Mouse (Mus musculus): ENCODE measurements at regions not wholly inside any gene's neighbourhood (a gene's known extent, or its start where the extent isn't known, plus 50 kb on each side); places are given as distances from the start of the nearest gene placed in this dataset.

DNA sequence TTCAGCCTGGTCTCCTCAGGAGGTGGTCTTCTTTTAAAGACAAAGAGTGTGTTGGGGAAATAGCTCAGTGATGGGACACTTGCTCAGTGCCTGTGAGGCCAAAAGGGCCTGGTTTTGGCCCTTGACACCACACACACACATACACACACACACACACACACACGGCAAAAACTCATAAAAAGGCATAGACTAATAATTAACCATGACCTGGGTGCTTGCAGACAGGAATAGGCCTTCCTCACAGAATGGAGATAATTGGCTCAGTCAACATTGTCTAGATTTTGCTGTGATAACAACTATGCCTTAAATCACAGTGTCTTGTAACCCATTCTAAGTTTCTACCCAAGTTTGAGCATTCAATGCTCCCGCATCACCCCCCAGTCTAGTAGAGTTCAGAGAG is 158.5 kb downstream of the Emp1 start:
- TF ChIP-seq CTCF (IDR thresholded peaks at IDR 0.05; ENCODE audit: control insufficient read depth, insufficient read depth, low read length) (no peak), POLR2A (IDR thresholded peaks at IDR 0.05; ENCODE audit: borderline replicate concordance, control insufficient read depth, low read depth, low read length) (no peak)
